Mouse (Mus musculus) CH12.LX (cell line): ENCODE measurements around the gene Zfp541. TPM values are rescaled to one million over a fixed set of nuclear protein-coding genes. Genes with fewer than 3 reads are reported as not detected.

Experiments used
- DNase-seq: peaks from one replicate; pipeline ENCODE4 v3.0.0-alpha.2; 2013; ENCODE audit errors: extremely low read depth
- H3K27ac ChIP-seq: 2 replicates; pipeline ENCODE4 v1.5.1; 2012; ENCODE audit warnings: low read depth, mild to moderate bottlenecking, control low read depth, moderate library complexity; ENCODE audit not compliant: insufficient read depth
- H3K27me3 ChIP-seq: replicated peaks from 2 replicates; pipeline ENCODE3; 2012; ENCODE audit warnings: inconsistent platforms
- H3K36me3 ChIP-seq, 2 experiments: replicated peaks in 1 of 2; 2 replicates each; pipeline versions ENCODE3 to v1.6.1; 2012; ENCODE audit warnings: inconsistent platforms in 1 of 2, low read length in 1 of 2, mild to moderate bottlenecking in 1 of 2, mixed read lengths in 1 of 2, moderate library complexity in 1 of 2; ENCODE audit not compliant: control insufficient read depth in 1 of 2, insufficient read depth in 1 of 2
- H3K4me1 ChIP-seq, 2 experiments: 2 replicates each; pipeline ENCODE4 v1.6.1; 2012; ENCODE audit warnings: inconsistent platforms in 1 of 2, moderate library complexity in 1 of 2; ENCODE audit not compliant: insufficient read depth in 2 of 2, control insufficient read depth in 1 of 2
- H3K4me2 ChIP-seq: 2 replicates; pipeline ENCODE4 v1.6.1; 2012; ENCODE audit warnings: low read depth, mild to moderate bottlenecking, control low read depth; ENCODE audit not compliant: poor library complexity, insufficient read depth, severe bottlenecking
- H3K4me3 ChIP-seq, 3 experiments: fragments of 150-350 bp in 1 of 3; sonication (generic) in 1 of 3; replicated peaks in 1 of 3; 2 replicates each; pipeline versions ENCODE3 to v1.5.1; 2011 to 2012; ENCODE audit warnings: low read depth in 2 of 3, low read length in 2 of 3, mild to moderate bottlenecking in 2 of 3, moderate library complexity in 2 of 3, control low read depth in 1 of 3, improper control_type of control experiment in 1 of 3, inconsistent platforms in 1 of 3, mixed read lengths in 1 of 3; ENCODE audit not compliant: poor library complexity in 1 of 3
- H3K79me2 ChIP-seq: replicated peaks from 2 replicates; pipeline ENCODE4 v1.6.1; 2012; ENCODE audit warnings: mild to moderate bottlenecking, moderate library complexity; ENCODE audit not compliant: control insufficient read depth, poor library complexity, insufficient read depth, severe bottlenecking; ENCODE audit errors: extremely low read depth
- H3K9ac ChIP-seq: 2 replicates; pipeline ENCODE4 v1.6.1; 2012; ENCODE audit warnings: low read depth, mild to moderate bottlenecking, control low read depth, moderate library complexity; ENCODE audit not compliant: insufficient read depth
- H3K9me3 ChIP-seq: replicated peaks from 2 replicates; pipeline ENCODE3; 2012; ENCODE audit warnings: low read length, inconsistent platforms, mixed read lengths
- BHLHE40 ChIP-seq: IDR thresholded peaks from 2 replicates; pipeline ENCODE4 v1.6.1; 2011; ENCODE audit warnings: mild to moderate bottlenecking, low read depth, low read length, improper control_type of control experiment
- CTCF ChIP-seq, 2 experiments: IDR thresholded peaks in 1 of 2; conservative IDR thresholded peaks in 1 of 2; 2 replicates each; pipeline ENCODE4 v1.5.1; 2011 to 2012; ENCODE audit warnings: low read depth in 2 of 2, low read length in 2 of 2, improper control_type of control experiment in 1 of 2, inconsistent platforms in 1 of 2, mild to moderate bottlenecking in 1 of 2, moderate library complexity in 1 of 2
- E2F4 ChIP-seq: IDR thresholded peaks from 2 replicates; pipeline ENCODE4 v1.6.1; 2011; ENCODE audit warnings: low read depth, low read length, improper control_type of control experiment; ENCODE audit not compliant: insufficient replicate concordance
- EP300 ChIP-seq: IDR thresholded peaks from 2 replicates; pipeline ENCODE4 v1.6.1; 2011; ENCODE audit warnings: low read length, improper control_type of control experiment
- GABPA ChIP-seq: IDR thresholded peaks from 2 replicates; pipeline ENCODE4 v1.6.1; 2012; ENCODE audit warnings: low read depth, low read length, improper control_type of control experiment, inconsistent platforms; ENCODE audit not compliant: insufficient replicate concordance
- IRF4 ChIP-seq: IDR thresholded peaks from 2 replicates; pipeline ENCODE4 v1.6.1; 2014; ENCODE audit warnings: low read depth, mild to moderate bottlenecking, inconsistent platforms, low read length, improper control_type of control experiment
- JUND ChIP-seq: conservative IDR thresholded peaks from 2 replicates; pipeline ENCODE4 v1.6.1; 2011; ENCODE audit warnings: low read depth, low read length, improper control_type of control experiment
- MAFK ChIP-seq: IDR thresholded peaks from 2 replicates; pipeline ENCODE4 v1.6.1; 2011; ENCODE audit warnings: low read length, improper control_type of control experiment; ENCODE audit not compliant: insufficient replicate concordance
- MAX ChIP-seq: IDR thresholded peaks from 2 replicates; pipeline ENCODE4 v1.6.1; 2011; ENCODE audit warnings: low read length, improper control_type of control experiment
- MAZ ChIP-seq: IDR thresholded peaks from 2 replicates; pipeline ENCODE4 v1.6.1; 2012; ENCODE audit warnings: low read depth, mild to moderate bottlenecking, inconsistent platforms, low read length, improper control_type of control experiment, moderate library complexity
- MEF2A ChIP-seq: IDR thresholded peaks from 2 replicates; pipeline ENCODE4 v1.6.1; 2014; ENCODE audit warnings: low read depth, mild to moderate bottlenecking, inconsistent platforms, low read length, improper control_type of control experiment, borderline replicate concordance
- MXI1 ChIP-seq: IDR thresholded peaks from 2 replicates; pipeline ENCODE4 v1.6.1; 2011; ENCODE audit warnings: mild to moderate bottlenecking, low read depth, low read length, improper control_type of control experiment
- MYC ChIP-seq: IDR thresholded peaks from 2 replicates; pipeline ENCODE4 v1.6.1; 2011; ENCODE audit warnings: low read depth, mild to moderate bottlenecking, improper control_type of control experiment, low read length
- NRF1 ChIP-seq: IDR thresholded peaks from 2 replicates; pipeline ENCODE4 v1.6.1; 2014; ENCODE audit warnings: low read depth, mild to moderate bottlenecking, inconsistent platforms, low read length, improper control_type of control experiment, moderate library complexity
- POLR2A ChIP-seq: IDR thresholded peaks from 2 replicates; pipeline ENCODE4 v1.6.1; 2011; ENCODE audit warnings: low read depth, mild to moderate bottlenecking, improper control_type of control experiment, low read length
- RAD21 ChIP-seq: IDR thresholded peaks from 2 replicates; pipeline ENCODE4 v1.6.1; 2011; ENCODE audit warnings: low read depth, mild to moderate bottlenecking, low read length, improper control_type of control experiment, moderate library complexity
- RCOR1 ChIP-seq: conservative IDR thresholded peaks from 2 replicates; pipeline ENCODE4 v1.6.1; 2012; ENCODE audit warnings: low read depth, mild to moderate bottlenecking, inconsistent platforms, low read length, improper control_type of control experiment
- SIN3A ChIP-seq: IDR thresholded peaks from 2 replicates; pipeline ENCODE4 v1.6.1; 2012; ENCODE audit warnings: low read length, improper control_type of control experiment, inconsistent platforms
- TBP ChIP-seq: conservative IDR thresholded peaks from 2 replicates; pipeline ENCODE4 v1.6.1; 2011; ENCODE audit warnings: low read depth, low read length, improper control_type of control experiment
- TCF12 ChIP-seq: IDR thresholded peaks from 2 replicates; pipeline ENCODE4 v1.6.1; 2014; ENCODE audit warnings: low read depth, mild to moderate bottlenecking, inconsistent platforms, low read length, improper control_type of control experiment
- UBTF ChIP-seq: IDR thresholded peaks from 2 replicates; pipeline ENCODE4 v1.6.1; 2012; ENCODE audit warnings: low read depth, mild to moderate bottlenecking, inconsistent platforms, low read length, improper control_type of control experiment, moderate library complexity
- USF1 ChIP-seq: IDR thresholded peaks from 2 replicates; pipeline ENCODE4 v1.6.1; 2014; ENCODE audit warnings: low read depth, mild to moderate bottlenecking, inconsistent platforms, low read length, improper control_type of control experiment
- ZC3H11A ChIP-seq: IDR thresholded peaks from 2 replicates; pipeline ENCODE4 v1.6.1; 2012; ENCODE audit warnings: low read depth, mild to moderate bottlenecking, inconsistent platforms, low read length, improper control_type of control experiment
- ZMIZ1 ChIP-seq: IDR thresholded peaks from 2 replicates; pipeline ENCODE4 v1.6.1; 2012; ENCODE audit warnings: low read depth, mild to moderate bottlenecking, inconsistent platforms, low read length, improper control_type of control experiment
- ZNF384 ChIP-seq: IDR thresholded peaks from 2 replicates; pipeline ENCODE4 v1.6.1; 2012; ENCODE audit warnings: low read depth, low read length, improper control_type of control experiment, inconsistent platforms
- dilution Hi-C: fragments of 300-500 bp; cut with MboI; formaldehyde crosslinking; loops from 2 replicates; pipeline ENCODE4 v1.14.3; 2020; ENCODE audit warnings: low sequenced_read_pairs; ENCODE audit not compliant: extremely low pct_unique_long_range_greater_than_20kb, extremely low pct_ligation_motif_present
- in situ Hi-C: fragments of 300-500 bp; cut with MboI; formaldehyde crosslinking; loops from 3 replicates; pipeline ENCODE4 v1.14.3; 2019; ENCODE audit warnings: low sequenced_read_pairs, low pct_ligation_motif_present, low pct_unique_long_range_greater_than_20kb, mixed read lengths
- polyA plus RNA-seq: library from polyadenylated mRNA; unstranded; fragments of >175 nt; gene quantifications from 2 replicates; pipeline ENCODE4 v1.2.1, GENCODE M21; 2012; ENCODE audit warnings: low read depth; ENCODE audit not compliant: insufficient read length
- total RNA-seq, 2 experiments: library from RNA; depleted of rRNA; stranded (reverse); fragments of 300-350 nt in 1 of 2; fragments of >200 nt in 1 of 2; gene quantifications; 2 replicates each; pipeline ENCODE4 v1.2.3; 2012 to 2014

The Zfp541 gene
- total and polyA plus RNA-seq, 3 experiments = 0.08 to 0.12 TPM; not detected in 1

GRCm38 (mm10) chr7:16129421-16129845, 67.8 kb downstream of the Zfp541 start, which contains the start of gene Slc8a2:
Gene Slc8a2, plus strand, starts transcription at chr7:16129826.
- TF ChIP-seq TCF12 (no peak), JUND (no peak), BHLHE40 (no peak), MXI1 (no peak), ZC3H11A (no peak), CTCF (conservative IDR thresholded peaks at IDR 0.05 in 1 of 2, IDR thresholded peaks at IDR 0.05 in 1 of 2; ENCODE audit: low read depth in 2 of 2, low read length in 2 of 2) (no peak), E2F4 (no peak), RCOR1 (no peak), MYC (no peak), GABPA (no peak)
- no peaks in the 10 kb centered on the region for H3K9me3 ChIP-seq
- in situ Hi-C loops = no loop called here
- no peak within 1 kb of the TSS for H3K27ac ChIP-seq
- H3K36me3 ChIP-seq = peaks cover 8 to 49% of the 10 kb centered on the region in 2 experiments
- DNase-seq = no peak
- H3K4me1 ChIP-seq = peaks cover 20 to 54% of the 10 kb centered on the region in 2 experiments
- no peak within 1 kb of the TSS for H3K4me3 ChIP-seq
- dilution Hi-C loops = no loop called here
- H3K4me2 ChIP-seq = 0 out of 2 replicates have a peak within 1 kb of the TSS, but pooled peaks have one; percentile 23
- no peaks in the 10 kb centered on the region for H3K27me3 ChIP-seq
- no peaks in the 10 kb centered on the region for H3K79me2 ChIP-seq
- H3K9ac ChIP-seq = no peak within 1 kb of the TSS

- H3K79me2 ChIP-seq = no peaks in the 10 kb centered on the region
- H3K4me1 ChIP-seq = peaks cover 21 to 61% of the 10 kb centered on the region in 2 experiments
- 0 out of 2 replicates have a peak overlapping the region, but pooled peaks have one; percentile 23 for H3K4me2 ChIP-seq
- in situ Hi-C loops = loop anchor here (10.0 kb wide), 1 partner anchor 145 kb away; no protein-coding TSS in a partner anchor
- no peak overlapping the region for H3K9ac ChIP-seq
- peaks cover 8 to 43% of the 10 kb centered on the region in 2 experiments for H3K36me3 ChIP-seq
- no peaks in the 10 kb centered on the region for H3K9me3 ChIP-seq
- TF ChIP-seq MEF2A = no peak
- TF ChIP-seq MYC = no peak
- no peak for TF ChIP-seq UBTF
- no peak for TF ChIP-seq ZMIZ1
- TF ChIP-seq SIN3A = no peak
- no peak for TF ChIP-seq RAD21
- TF ChIP-seq IRF4 = no peak
- TF ChIP-seq MAFK = no peak
- no peak for TF ChIP-seq NRF1
- TF ChIP-seq POLR2A = no peak
- TF ChIP-seq MAZ = no peak
- TF ChIP-seq TBP = no peak
- no peak for TF ChIP-seq EP300
- no peak for TF ChIP-seq USF1
- no peak for TF ChIP-seq MAX
- TF ChIP-seq RCOR1 = no peak
- no peak for TF ChIP-seq ZNF384
- H3K27ac ChIP-seq = no peak overlapping the region
- no peak for DNase-seq
- dilution Hi-C loops = no loop called here
- no peaks in the 10 kb centered on the region for H3K27me3 ChIP-seq
- H3K4me3 ChIP-seq = no peak overlapping the region
These were observed 68.5 kb downstream of the Zfp541 start for GRCm38 (mm10) chr7:16129846-16130691.
